Mouse (Mus musculus): ENCODE data around the gene Ppp2r2c. TPM values are rescaled to one million over a fixed set of nuclear protein-coding genes. Genes with fewer than 3 reads are reported as not detected.
A peak's percentile ranks its signal among the peaks of the same experiment; 100 is the strongest.

Gene Ppp2r2c
- polyA plus RNA-seq, 1 experiment from 2014 or later: 26.7 TPM

- H3K36me3 ChIP-seq: no peaks in the 10 kb centered on the region
- no peak for ATAC-seq (ENCODE audit: low FRiP score)
- 42% methylated on average over 7 of the region's 7 CpGs for WGBS
- peaks cover 33% of the 10 kb centered on the region for H3K27me3 ChIP-seq
- no peaks in the 10 kb centered on the region for H3K9me3 ChIP-seq
- H3K4me1 ChIP-seq (replicated peaks): peaks cover 7% of the 10 kb centered on the region
- no peak overlapping the region for H3K9ac ChIP-seq
- H3K4me3 ChIP-seq: no peak overlapping the region
- no peak overlapping the region for H3K4me2 ChIP-seq
- no peak overlapping the region for H3K27ac ChIP-seq
These were observed 8.6 kb downstream of the Ppp2r2c start for GRCm38 (mm10) chr5:36876777-36877396.

GRCm38 (mm10) chr5:36877641-36878040, 9.3 kb downstream of the Ppp2r2c start:
- H3K4me3 ChIP-seq: no peak overlapping the region
- no peak overlapping the region for H3K4me2 ChIP-seq
- H3K9ac ChIP-seq: no peak overlapping the region
- H3K36me3 ChIP-seq: no peaks in the 10 kb centered on the region
- no peak overlapping the region for H3K27ac ChIP-seq
- 82% methylated on average over 2 of the region's 2 CpGs for WGBS
- H3K4me1 ChIP-seq (replicated peaks): peaks cover 7% of the 10 kb centered on the region
- H3K9me3 ChIP-seq: no peaks in the 10 kb centered on the region
- H3K27me3 ChIP-seq: peaks cover 25% of the 10 kb centered on the region
- no peak for ATAC-seq (ENCODE audit: low FRiP score)

GRCm38 (mm10) chr5:36878801-36879200, 10.5 kb downstream of the Ppp2r2c start:
- no peak overlapping the region for H3K4me2 ChIP-seq
- no peak overlapping the region for H3K9ac ChIP-seq
- peaks cover 13% of the 10 kb centered on the region for H3K27me3 ChIP-seq
- no peak overlapping the region for H3K4me3 ChIP-seq
- WGBS: 89% methylated on average over 4 of the region's 4 CpGs
- ATAC-seq (ENCODE audit: low FRiP score): no peak
- no peaks in the 10 kb centered on the region for H3K9me3 ChIP-seq
- peaks cover 16% of the 10 kb centered on the region for H3K4me1 ChIP-seq (replicated peaks)
- no peaks in the 10 kb centered on the region for H3K36me3 ChIP-seq
- H3K27ac ChIP-seq: no peak overlapping the region

- ATAC-seq (ENCODE audit: low FRiP score): no peak
- H3K36me3 ChIP-seq: no peaks in the 10 kb centered on the region
- no peak overlapping the region for H3K4me2 ChIP-seq
- no peak overlapping the region for H3K9ac ChIP-seq
- H3K9me3 ChIP-seq: no peaks in the 10 kb centered on the region
- H3K4me3 ChIP-seq: no peak overlapping the region
- 89% methylated on average over 5 of the region's 5 CpGs for WGBS
- peaks cover 16% of the 10 kb centered on the region for H3K4me1 ChIP-seq (replicated peaks)
- H3K27ac ChIP-seq: no peak overlapping the region
- no peaks in the 10 kb centered on the region for H3K27me3 ChIP-seq
These were observed 12.3 kb downstream of the Ppp2r2c start for GRCm38 (mm10) chr5:36880622-36881021.

GRCm38 (mm10) chr5:36883516-36883915, 15.2 kb downstream of the Ppp2r2c start:
- Histone ChIP-seq H3K4me1 (replicated peaks) (peaks cover 33% of the 10 kb centered on the region), H3K27ac (no peak overlapping the region; the same call in 1 of the 2 replicates), H3K9ac (no peak overlapping the region), H3K36me3 (no peaks in the 10 kb centered on the region), H3K9me3 (no peaks in the 10 kb centered on the region), H3K27me3 (no peaks in the 10 kb centered on the region), H3K4me2 (no peak overlapping the region), H3K4me3 (no peak overlapping the region)
- WGBS: 53% methylated on average over 12 of the region's 12 CpGs
- ATAC-seq (ENCODE audit: low FRiP score): no peak

- ATAC-seq (ENCODE audit: low FRiP score): no peak
- peaks cover 36% of the 10 kb centered on the region for H3K4me1 ChIP-seq (replicated peaks)
- no peak overlapping the region for H3K27ac ChIP-seq
- no peaks in the 10 kb centered on the region for H3K36me3 ChIP-seq
- no peaks in the 10 kb centered on the region for H3K9me3 ChIP-seq
- H3K27me3 ChIP-seq: no peaks in the 10 kb centered on the region
- H3K4me3 ChIP-seq: no peak overlapping the region
- H3K4me2 ChIP-seq: no peak overlapping the region
- no peak overlapping the region for H3K9ac ChIP-seq
- 72% methylated on average over 1 of the region's 1 CpGs for WGBS
These were observed 16.8 kb downstream of the Ppp2r2c start for GRCm38 (mm10) chr5:36885067-36885466.

- Histone ChIP-seq H3K9me3 (no peaks in the 10 kb centered on the region), H3K36me3 (no peaks in the 10 kb centered on the region), H3K4me1 (replicated peaks) (peaks cover 40% of the 10 kb centered on the region), H3K27me3 (no peaks in the 10 kb centered on the region), H3K4me2 (no peak overlapping the region), H3K4me3 (no peak overlapping the region), H3K27ac (no peak overlapping the region), H3K9ac (no peak overlapping the region)
- WGBS: 82% methylated on average over 5 of the region's 5 CpGs
- no peak for ATAC-seq (ENCODE audit: low FRiP score)
These were observed 17.3 kb downstream of the Ppp2r2c start for GRCm38 (mm10) chr5:36885595-36885994.

GRCm38 (mm10) chr5:36886298-36886697, 18.0 kb downstream of the Ppp2r2c start:
- no peak overlapping the region for H3K4me3 ChIP-seq
- no peak overlapping the region for H3K4me2 ChIP-seq
- no peaks in the 10 kb centered on the region for H3K9me3 ChIP-seq
- H3K4me1 ChIP-seq (replicated peaks): peaks cover 47% of the 10 kb centered on the region
- H3K9ac ChIP-seq: no peak overlapping the region
- H3K27ac ChIP-seq: no peak overlapping the region
- H3K36me3 ChIP-seq: no peaks in the 10 kb centered on the region
- no peak for ATAC-seq (ENCODE audit: low FRiP score)
- 75% methylated on average over 2 of the region's 2 CpGs for WGBS
- no peaks in the 10 kb centered on the region for H3K27me3 ChIP-seq

- Histone ChIP-seq H3K4me1 (replicated peaks) (peaks cover 53% of the 10 kb centered on the region), H3K36me3 (no peaks in the 10 kb centered on the region), H3K27me3 (no peaks in the 10 kb centered on the region), H3K4me2 (no peak overlapping the region), H3K27ac (peak overlapping the region; percentile 23; the same call in 1 of the 2 replicates), H3K4me3 (no peak overlapping the region), H3K9ac (no peak overlapping the region), H3K9me3 (no peaks in the 10 kb centered on the region)
- ATAC-seq (ENCODE audit: low FRiP score): no peak
- WGBS: 72% methylated on average over 7 of the region's 7 CpGs
These were observed 18.6 kb downstream of the Ppp2r2c start for GRCm38 (mm10) chr5:36886852-36887283.

- Histone ChIP-seq H3K4me3 (no peak overlapping the region), H3K9ac (no peak overlapping the region), H3K36me3 (no peaks in the 10 kb centered on the region), H3K27me3 (no peaks in the 10 kb centered on the region), H3K4me1 (replicated peaks) (peaks cover 58% of the 10 kb centered on the region), H3K9me3 (no peaks in the 10 kb centered on the region), H3K4me2 (no peak overlapping the region), H3K27ac (peak overlapping the region; percentile 55)
- WGBS: 39% methylated on average over 9 of the region's 9 CpGs
- peak; percentile 41 for ATAC-seq (ENCODE audit: low FRiP score)
These were observed 19.1 kb downstream of the Ppp2r2c start for GRCm38 (mm10) chr5:36887299-36887988.

GRCm38 (mm10) chr5:36888501-36888900, 20.2 kb downstream of the Ppp2r2c start:
- no peak overlapping the region for H3K4me3 ChIP-seq
- H3K27me3 ChIP-seq: no peaks in the 10 kb centered on the region
- peaks cover 57% of the 10 kb centered on the region for H3K4me1 ChIP-seq (replicated peaks)
- H3K36me3 ChIP-seq: no peaks in the 10 kb centered on the region
- H3K4me2 ChIP-seq: no peak overlapping the region
- WGBS: 87% methylated on average over 8 of the region's 8 CpGs
- no peak overlapping the region for H3K27ac ChIP-seq
- H3K9me3 ChIP-seq: no peaks in the 10 kb centered on the region
- H3K9ac ChIP-seq: no peak overlapping the region
- no peak for ATAC-seq (ENCODE audit: low FRiP score)

GRCm38 (mm10) chr5:36888911-36889310, 20.6 kb downstream of the Ppp2r2c start:
- Histone ChIP-seq H3K27ac (no peak overlapping the region), H3K36me3 (no peaks in the 10 kb centered on the region), H3K9me3 (no peaks in the 10 kb centered on the region), H3K4me1 (replicated peaks) (peaks cover 57% of the 10 kb centered on the region), H3K4me2 (no peak overlapping the region), H3K9ac (no peak overlapping the region), H3K27me3 (no peaks in the 10 kb centered on the region), H3K4me3 (no peak overlapping the region)
- WGBS: 88% methylated on average over 11 of the region's 11 CpGs
- ATAC-seq (ENCODE audit: low FRiP score): no peak

- H3K4me2 ChIP-seq: no peak overlapping the region
- H3K4me3 ChIP-seq: no peak overlapping the region
- peaks cover 62% of the 10 kb centered on the region for H3K4me1 ChIP-seq (replicated peaks)
- no peaks in the 10 kb centered on the region for H3K9me3 ChIP-seq
- no peak overlapping the region for H3K9ac ChIP-seq
- H3K36me3 ChIP-seq: no peaks in the 10 kb centered on the region
- no peak for ATAC-seq (ENCODE audit: low FRiP score)
- H3K27ac ChIP-seq: no peak overlapping the region
- 89% methylated on average over 2 of the region's 2 CpGs for WGBS
- no peaks in the 10 kb centered on the region; the same call in 1 of the 2 replicates for H3K27me3 ChIP-seq
These were observed 21.1 kb downstream of the Ppp2r2c start for GRCm38 (mm10) chr5:36889380-36889886.
